Comparison of ENCODE assay signal across 8 mouse cellular contexts in genomic region chr9:13826832-13827405, GRCm38 (mm10). TPM values are rescaled to one million over a fixed set of nuclear protein-coding genes. Genes with fewer than 3 reads are reported as not detected.
A peak's percentile ranks its signal among the peaks of the same experiment; 100 is the strongest.
DNase-seq lines count a peak whose midpoint lies in the region; ATAC-seq lines count a peak whose summit lies in the region.

Cep57 (minus strand) TSS chr9:13827107.

- WGBS in heart, embryonic 13.5 days, result under 1% methylated on average over 44 of the region's 44 CpGs
- WGBS in liver, embryonic 12.5 days (ENCODE audit: insufficient replicate concordance), result under 1% methylated on average over 44 of the region's 44 CpGs
- under 1% methylated on average over 44 of the region's 44 CpGs for WGBS in stomach, embryonic 15.5 days

- H3K4me3 ChIP-seq in brown adipose tissue, adult 24 weeks (ENCODE audit: insufficient read depth, low read depth, low read length), result peak within 1 kb of the TSS; percentile 88
- peak within 1 kb of the TSS; percentile 82 for H3K4me3 ChIP-seq in heart, embryonic 13.5 days
- peak within 1 kb of the TSS; percentile 92 for H3K4me3 ChIP-seq in liver, embryonic 12.5 days
- H3K4me3 ChIP-seq in stomach, embryonic 15.5 days (replicated peaks), result peak within 1 kb of the TSS; percentile 74

- H3K9ac ChIP-seq in heart, embryonic 13.5 days, result peak within 1 kb of the TSS; percentile 95
- H3K9ac ChIP-seq in liver, embryonic 12.5 days, result peak within 1 kb of the TSS; percentile 94
- H3K9ac ChIP-seq in stomach, embryonic 15.5 days, result peak within 1 kb of the TSS; percentile 90

- no peaks in the 10 kb centered on the region for H3K9me3 ChIP-seq in heart, embryonic 13.5 days
- no peaks in the 10 kb centered on the region for H3K9me3 ChIP-seq in liver, embryonic 12.5 days (replicated peaks)
- no peaks in the 10 kb centered on the region for H3K9me3 ChIP-seq in stomach, embryonic 15.5 days

- peak within 1 kb of the TSS; percentile 84 for H3K4me2 ChIP-seq in heart, embryonic 13.5 days
- peak within 1 kb of the TSS; percentile 82 for H3K4me2 ChIP-seq in liver, embryonic 12.5 days
- peak within 1 kb of the TSS; percentile 62 for H3K4me2 ChIP-seq in stomach, embryonic 15.5 days

- peak within 1 kb of the TSS; percentile 66 for H3K27ac ChIP-seq in brown adipose tissue, adult 24 weeks (replicated peaks; ENCODE audit: low read depth, low read length)
- peak within 1 kb of the TSS; percentile 99 for H3K27ac ChIP-seq in heart, embryonic 13.5 days (replicated peaks)
- peak within 1 kb of the TSS; percentile 99 for H3K27ac ChIP-seq in liver, embryonic 12.5 days
- H3K27ac ChIP-seq in stomach, embryonic 15.5 days, result peak within 1 kb of the TSS; percentile 98

- H3K4me1 ChIP-seq in brown adipose tissue, adult 24 weeks (ENCODE audit: control insufficient read depth, insufficient read depth, insufficient read length, low read length), result no peaks in the 10 kb centered on the region
- peaks cover 28% of the 10 kb centered on the region for H3K4me1 ChIP-seq in heart, embryonic 13.5 days
- peaks cover 39% of the 10 kb centered on the region for H3K4me1 ChIP-seq in liver, embryonic 12.5 days
- peaks cover 6% of the 10 kb centered on the region for H3K4me1 ChIP-seq in stomach, embryonic 15.5 days

- H3K36me3 ChIP-seq in heart, embryonic 13.5 days, result peaks cover 31% of the 10 kb centered on the region
- H3K36me3 ChIP-seq in liver, embryonic 12.5 days, result peaks cover 40% of the 10 kb centered on the region
- peaks cover 9% of the 10 kb centered on the region; the same call in 1 of the 2 replicates for H3K36me3 ChIP-seq in stomach, embryonic 15.5 days

- DNase-seq in CD4-positive, CD25-positive, alpha-beta regulatory T cell, adult 2 months (ENCODE audit: low read depth, low spot score), result peak; percentile 99
- DNase-seq in fat pad, adult 2 months (ENCODE audit: extremely low read depth, low read depth, low spot score), result peak; percentile 88
- DNase-seq in kidney, postnatal 10 days, result peak; percentile 95
- peak; percentile 92 for DNase-seq in natural killer cell, adult 2 months (ENCODE audit: low spot score in 2 of 2)

- ATAC-seq in heart, embryonic 13.5 days (ENCODE audit: extremely low read depth, insufficient number of reproducible peaks, low FRiP score, low TSS enrichment), result peak; percentile 85
- ATAC-seq in liver, embryonic 12.5 days, result peak; percentile 84
- ATAC-seq in stomach, embryonic 15.5 days (ENCODE audit: insufficient read depth, low FRiP score, low read depth), result peak; percentile 90

- no peaks in the 10 kb centered on the region for H3K27me3 ChIP-seq in heart, embryonic 13.5 days (replicated peaks)
- H3K27me3 ChIP-seq in liver, embryonic 12.5 days (replicated peaks), result no peaks in the 10 kb centered on the region
- H3K27me3 ChIP-seq in stomach, embryonic 15.5 days (replicated peaks), result no peaks in the 10 kb centered on the region

RNA-seq across cellular contexts. Expression of gene Cep57, which starts in this region (rescaled TPM):
- 9.0 and 9.9 TPM in 2 replicates for polyA plus RNA-seq in brown adipose tissue, adult 24 weeks (2012; ENCODE audit: insufficient read depth, insufficient read length, missing spikeins)
- 36.8 and 37.4 TPM in 2 replicates for polyA plus RNA-seq in heart, embryonic 13.5 days (2015; fragmentation: Nextera tagmentation; extraction: Ambion mirVana)
- polyA plus RNA-seq in liver, embryonic 12.5 days (2016; fragmentation: Nextera tagmentation; extraction: Ambion mirVana), result 43.2 and 46.8 TPM in 2 replicates
- polyA plus RNA-seq in stomach, embryonic 15.5 days (2015; fragmentation: Nextera tagmentation; extraction: Ambion mirVana), result 46.4 and 51.8 TPM in 2 replicates

Comparison
In these comparisons a context has a peak if more than half of its experiments do, and no peak if none do; other contexts are left out.
1. Peak in every context shown above with its lines: DNase-seq, ATAC-seq, H3K4me3 ChIP-seq and H3K27ac ChIP-seq.